Mouse (Mus musculus) neural tube, embryonic 12.5 days (tissue): Measurements from ENCODE around the gene Wnt10a. TPM values are rescaled to one million over a fixed set of nuclear protein-coding genes. Genes with fewer than 3 reads are reported as not detected.
A peak's percentile ranks its signal among the peaks of the same experiment; 100 is the strongest.

ENCODE experiments used
- ATAC-seq: fragments of 200-750 bp; cut with Nextera tagmentation; 2 replicates; pipeline ENCODE4 v1.8.0; 2017; ENCODE audit warnings: low read depth, mild to moderate bottlenecking, moderate TSS enrichment, moderate library complexity; ENCODE audit not compliant: low FRiP score
- H3K27ac ChIP-seq: fragments of 300-500 bp; sonication (generic); 2 replicates; pipeline ENCODE4 v1.5.1; 2016
- H3K27me3 ChIP-seq: fragments of 300-500 bp; sonication (generic); replicated peaks from 2 replicates; pipeline ENCODE4 v1.6.1; 2016; ENCODE audit warnings: mild to moderate bottlenecking
- H3K36me3 ChIP-seq: fragments of 300-500 bp; sonication (generic); 2 replicates; pipeline ENCODE4 v1.6.1; 2016; ENCODE audit warnings: mild to moderate bottlenecking
- H3K4me1 ChIP-seq: fragments of 300-500 bp; sonication (generic); 2 replicates; pipeline ENCODE4 v1.6.1; 2016
- H3K4me2 ChIP-seq: fragments of 300-500 bp; sonication (generic); replicated peaks from 2 replicates; pipeline ENCODE4 v1.6.1; 2016; ENCODE audit warnings: mild to moderate bottlenecking
- H3K4me3 ChIP-seq: fragments of 300-500 bp; sonication (generic); 2 replicates; pipeline ENCODE4 v1.5.1; 2016
- H3K9ac ChIP-seq: fragments of 300-500 bp; sonication (generic); 2 replicates; pipeline ENCODE4 v1.6.1; 2016; ENCODE audit warnings: mild to moderate bottlenecking
- H3K9me3 ChIP-seq: fragments of 300-500 bp; sonication (generic); 2 replicates; pipeline ENCODE4 v1.6.1; 2016; ENCODE audit warnings: mild to moderate bottlenecking
- WGBS: fragments of 180-500 bp; shearing (Covaris S2); methylation state at CpG from one replicate; pipeline ENCODE4 v1.1.7; 2016; 5-methylcytosine and 5-hydroxymethylcytosine counted together
- polyA plus RNA-seq: library from polyadenylated mRNA; unstranded; fragments of >200 nt; fragmentation: Nextera tagmentation; extraction: Ambion mirVana; gene quantifications from 2 replicates; pipeline ENCODE4 v1.2.1, GENCODE M21; 2016

Gene Wnt10a
- polyA plus RNA-seq, 1 experiment from 2014 or later: 1.2 TPM

GRCm38 (mm10) chr1:74788603-74789176 lies 2.6 kb upstream of the Wnt10a start:
- Histone ChIP-seq H3K36me3 (no peaks in the 10 kb centered on the region), H3K4me2 (no peak overlapping the region), H3K4me1 (peaks cover 26% of the 10 kb centered on the region), H3K27me3 (peaks cover 93% of the 10 kb centered on the region), H3K9me3 (no peaks in the 10 kb centered on the region), H3K27ac (no peak overlapping the region), H3K4me3 (no peak overlapping the region), H3K9ac (no peak overlapping the region)
- WGBS: 16% methylated on average over 6 of the region's 6 CpGs
- no peak for ATAC-seq

- no peak overlapping the region for H3K4me3 ChIP-seq
- 3% methylated on average over 3 of the region's 3 CpGs for WGBS
- H3K9ac ChIP-seq: no peak overlapping the region
- H3K27me3 ChIP-seq: peaks cover 93% of the 10 kb centered on the region
- H3K9me3 ChIP-seq: no peaks in the 10 kb centered on the region
- ATAC-seq: no peak
- no peak overlapping the region for H3K4me2 ChIP-seq
- peaks cover 29% of the 10 kb centered on the region for H3K4me1 ChIP-seq
- H3K36me3 ChIP-seq: no peaks in the 10 kb centered on the region
- no peak overlapping the region for H3K27ac ChIP-seq
Measured at GRCm38 (mm10) chr1:74790095-74790494, 1.2 kb upstream of the Wnt10a start.

- peaks cover 45% of the 10 kb centered on the region for H3K4me1 ChIP-seq
- H3K9me3 ChIP-seq: no peaks in the 10 kb centered on the region
- no peak overlapping the region for H3K27ac ChIP-seq
- H3K4me2 ChIP-seq: no peak overlapping the region
- H3K36me3 ChIP-seq: no peaks in the 10 kb centered on the region
- 9% methylated on average over 19 of the region's 19 CpGs for WGBS
- ATAC-seq: no peak
- no peak overlapping the region for H3K9ac ChIP-seq
- no peak overlapping the region for H3K4me3 ChIP-seq
- H3K27me3 ChIP-seq: peaks cover 82% of the 10 kb centered on the region
Measured at GRCm38 (mm10) chr1:74792831-74793660, 1.7 kb downstream of the Wnt10a start.

- 2% methylated on average over 38 of the region's 38 CpGs for WGBS
- peak; percentile 27; the same call in 1 of the 2 replicates for ATAC-seq
- Histone ChIP-seq H3K9me3 (no peaks in the 10 kb centered on the region), H3K27ac (no peak overlapping the region), H3K4me1 (peaks cover 48% of the 10 kb centered on the region), H3K36me3 (no peaks in the 10 kb centered on the region), H3K27me3 (peaks cover 81% of the 10 kb centered on the region), H3K4me2 (peak overlapping the region; percentile 59), H3K4me3 (peak overlapping the region; percentile 20; the same call in 1 of the 2 replicates), H3K9ac (peak overlapping the region; percentile 26; the same call in 1 of the 2 replicates)
Measured at GRCm38 (mm10) chr1:74794487-74795144, 3.3 kb downstream of the Wnt10a start.

GRCm38 (mm10) chr1:74795145-74795529 lies 3.8 kb downstream of the Wnt10a start:
- H3K4me1 ChIP-seq: peaks cover 44% of the 10 kb centered on the region
- no peaks in the 10 kb centered on the region for H3K36me3 ChIP-seq
- peak overlapping the region; percentile 59 for H3K4me2 ChIP-seq
- H3K9me3 ChIP-seq: no peaks in the 10 kb centered on the region
- ATAC-seq: no peak
- H3K27me3 ChIP-seq: peaks cover 81% of the 10 kb centered on the region
- H3K27ac ChIP-seq: no peak overlapping the region
- WGBS: 4% methylated on average over 10 of the region's 11 CpGs
- no peak overlapping the region for H3K4me3 ChIP-seq
- 0 out of 2 replicates have a peak overlapping the region, but pooled peaks have one; percentile 26 for H3K9ac ChIP-seq

- Histone ChIP-seq H3K4me3 (no peak overlapping the region), H3K9me3 (no peaks in the 10 kb centered on the region), H3K27ac (no peak overlapping the region), H3K9ac (no peak overlapping the region), H3K27me3 (peaks cover 80% of the 10 kb centered on the region), H3K4me2 (0 out of 2 replicates have a peak overlapping the region, but pooled peaks have one; percentile 3), H3K36me3 (no peaks in the 10 kb centered on the region), H3K4me1 (peaks cover 43% of the 10 kb centered on the region)
- WGBS: 3% methylated on average over 5 of the region's 5 CpGs
- ATAC-seq: peak; percentile 80
Measured at GRCm38 (mm10) chr1:74797459-74797858, 6.1 kb downstream of the Wnt10a start.

- H3K9ac ChIP-seq: no peak overlapping the region
- no peak overlapping the region for H3K27ac ChIP-seq
- 0 out of 2 replicates have a peak overlapping the region, but pooled peaks have one; percentile 13 for H3K4me3 ChIP-seq
- H3K4me2 ChIP-seq: peak overlapping the region; percentile 52
- H3K36me3 ChIP-seq: no peaks in the 10 kb centered on the region
- WGBS: 1% methylated on average over 29 of the region's 29 CpGs
- H3K9me3 ChIP-seq: no peaks in the 10 kb centered on the region
- ATAC-seq: no peak
- H3K27me3 ChIP-seq: peaks cover 80% of the 10 kb centered on the region
- H3K4me1 ChIP-seq: peaks cover 42% of the 10 kb centered on the region
Measured at GRCm38 (mm10) chr1:74800424-74800888, 9.1 kb downstream of the Wnt10a start.

- Histone ChIP-seq H3K36me3 (no peaks in the 10 kb centered on the region), H3K9ac (no peak overlapping the region), H3K9me3 (no peaks in the 10 kb centered on the region), H3K27ac (no peak overlapping the region), H3K4me2 (no peak overlapping the region), H3K27me3 (peaks cover 82% of the 10 kb centered on the region), H3K4me3 (no peak overlapping the region), H3K4me1 (peaks cover 48% of the 10 kb centered on the region)
- ATAC-seq: no peak
- 27% methylated on average over 6 of the region's 6 CpGs for WGBS
Measured at GRCm38 (mm10) chr1:74801631-74802140, 10.4 kb downstream of the Wnt10a start.

GRCm38 (mm10) chr1:74802795-74803656 lies 11.7 kb downstream of the Wnt10a start:
- 1% methylated on average over 57 of the region's 57 CpGs for WGBS
- no peaks in the 10 kb centered on the region for H3K36me3 ChIP-seq
- peak overlapping the region; percentile 41 for H3K4me3 ChIP-seq
- peak overlapping the region; percentile 91 for H3K4me2 ChIP-seq
- peaks cover 93% of the 10 kb centered on the region for H3K27me3 ChIP-seq
- no peaks in the 10 kb centered on the region for H3K9me3 ChIP-seq
- ATAC-seq: peak; percentile 31
- peak overlapping the region; percentile 51 for H3K9ac ChIP-seq
- H3K27ac ChIP-seq: no peak overlapping the region
- peaks cover 49% of the 10 kb centered on the region for H3K4me1 ChIP-seq

GRCm38 (mm10) chr1:74804211-74804870 lies 13.0 kb downstream of the Wnt10a start:
- Histone ChIP-seq H3K9ac (no peak overlapping the region), H3K4me3 (no peak overlapping the region), H3K27ac (no peak overlapping the region), H3K4me1 (peaks cover 49% of the 10 kb centered on the region), H3K27me3 (peaks cover 83% of the 10 kb centered on the region), H3K9me3 (no peaks in the 10 kb centered on the region), H3K4me2 (no peak overlapping the region), H3K36me3 (no peaks in the 10 kb centered on the region)
- 5% methylated on average over 10 of the region's 10 CpGs for WGBS
- ATAC-seq: no peak

GRCm38 (mm10) chr1:74805340-74805835 lies 14.1 kb downstream of the Wnt10a start:
- no peak for ATAC-seq
- peaks cover 45% of the 10 kb centered on the region for H3K4me1 ChIP-seq
- no peak overlapping the region for H3K9ac ChIP-seq
- WGBS: 18% methylated on average over 4 of the region's 4 CpGs
- H3K36me3 ChIP-seq: no peaks in the 10 kb centered on the region
- H3K4me3 ChIP-seq: no peak overlapping the region
- H3K27ac ChIP-seq: no peak overlapping the region
- no peak overlapping the region for H3K4me2 ChIP-seq
- peaks cover 73% of the 10 kb centered on the region for H3K27me3 ChIP-seq
- H3K9me3 ChIP-seq: no peaks in the 10 kb centered on the region
